16 mouse cellular contexts compared by ENCODE assay signal in the genomic region with DNA sequence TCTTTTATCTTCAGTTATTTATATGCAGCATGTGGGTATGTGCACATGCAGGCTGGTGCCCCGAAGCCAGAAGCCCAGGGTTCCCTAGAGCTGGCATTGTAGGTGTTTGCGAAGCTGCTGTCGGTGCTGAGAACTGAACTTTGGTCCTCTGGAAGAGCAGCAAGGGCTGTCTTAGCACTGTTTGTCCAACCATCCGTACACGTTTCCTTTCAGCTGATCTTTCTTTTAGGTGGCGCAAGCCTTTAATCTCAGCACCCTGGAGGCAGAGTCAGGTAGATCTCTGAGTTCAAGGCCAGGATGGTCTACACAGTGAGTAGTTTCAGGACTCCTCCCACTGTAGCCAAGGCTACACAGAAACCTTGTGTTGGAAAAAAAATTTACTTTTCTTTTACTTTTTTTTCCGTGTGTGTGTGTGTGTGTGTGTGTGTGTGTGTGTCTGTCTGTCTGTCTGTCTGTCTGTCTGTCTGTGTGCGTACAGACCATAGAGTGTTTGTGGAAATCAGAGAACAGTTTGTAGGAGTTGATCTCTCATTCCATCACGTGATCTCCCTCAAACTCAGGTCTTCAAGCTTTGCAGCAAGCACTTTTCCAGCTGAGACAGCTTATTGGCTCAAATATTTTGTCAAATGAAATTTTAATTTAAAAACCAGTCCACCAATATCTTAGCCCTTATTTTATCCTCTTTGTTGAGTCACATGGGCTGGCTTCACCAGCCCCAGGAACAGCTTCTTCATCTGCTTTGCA. TPM values are rescaled to one million over a fixed set of nuclear protein-coding genes. Genes with fewer than 3 reads are reported as not detected.
DNase-seq lines count a peak whose midpoint lies in the region; ATAC-seq and TF ChIP-seq lines count a peak whose summit lies in the region.
"Had no signal": no experiment of that assay in that cellular context is flagged by ENCODE, and none has a peak within 500 bp of the region (broad histone marks: within the 10 kb centered on the region; RNA-seq: fewer than 3 reads in every experiment).

No protein-coding gene starts in this region.

- TF ChIP-seq CTCF in kidney, adult 2 months (conservative IDR thresholded peaks at IDR 0.05; ENCODE audit: insufficient read depth, insufficient read length, low read depth, low read length), result no peak
- no peak for TF ChIP-seq CTCF in stomach, postnatal 0 days (IDR thresholded peaks at IDR 0.05; ENCODE audit: low read depth)
- no peak for TF ChIP-seq CTCF in liver, embryonic 14.5 days (IDR thresholded peaks at IDR 0.05; ENCODE audit: low read depth)

- no peak overlapping the region for H3K4me2 ChIP-seq in stomach, embryonic 14.5 days (replicated peaks; ENCODE audit: low read depth, low read length)
- H3K4me2 ChIP-seq in stomach, postnatal 0 days (replicated peaks; ENCODE audit: low read depth), result no peak overlapping the region
- no peak overlapping the region for H3K4me2 ChIP-seq in liver, embryonic 14.5 days (ENCODE audit: low read depth)
- H3K4me2 ChIP-seq: embryonic facial prominence, embryonic 15.5 days; forebrain, embryonic 15.5 days; neural tube, embryonic 12.5 days had no signal

- no peaks in the 10 kb centered on the region for H3K27me3 ChIP-seq in kidney, adult 2 months (replicated peaks; ENCODE audit: control insufficient read depth, insufficient read depth, low read length)
- H3K27me3 ChIP-seq in stomach, embryonic 14.5 days (ENCODE audit: control insufficient read depth, insufficient read depth, low read length), result no peaks in the 10 kb centered on the region
- H3K27me3 ChIP-seq in stomach, postnatal 0 days (ENCODE audit: control insufficient read depth, insufficient read depth, low read length), result no peaks in the 10 kb centered on the region
- H3K27me3 ChIP-seq in liver, embryonic 14.5 days (ENCODE audit: control insufficient read depth, insufficient read depth, low read length), result peaks cover 23% of the 10 kb centered on the region
- H3K27me3 ChIP-seq: embryonic facial prominence, embryonic 15.5 days had no signal

- no peak for TF ChIP-seq POLR2A in kidney, adult 2 months (IDR thresholded peaks at IDR 0.05; ENCODE audit: low read depth, low read length)

- no peak overlapping the region for H3K9ac ChIP-seq in stomach, embryonic 14.5 days (replicated peaks; ENCODE audit: low read depth, low read length)
- H3K9ac ChIP-seq in stomach, postnatal 0 days (ENCODE audit: low read length), result no peak overlapping the region
- no peak overlapping the region for H3K9ac ChIP-seq in liver, embryonic 14.5 days (replicated peaks)
- H3K9ac ChIP-seq: embryonic facial prominence, embryonic 15.5 days; forebrain, embryonic 15.5 days; neural tube, embryonic 12.5 days had no signal

- no peaks in the 10 kb centered on the region for H3K9me3 ChIP-seq in stomach, embryonic 14.5 days (ENCODE audit: control insufficient read depth, low read depth, low read length)
- no peaks in the 10 kb centered on the region for H3K9me3 ChIP-seq in stomach, postnatal 0 days (ENCODE audit: control insufficient read depth, low read length)
- H3K9me3 ChIP-seq in liver, embryonic 14.5 days (ENCODE audit: control insufficient read depth, low read length), result no peaks in the 10 kb centered on the region
- H3K9me3 ChIP-seq: embryonic facial prominence, embryonic 15.5 days; forebrain, embryonic 15.5 days; neural tube, embryonic 12.5 days had no signal

- H3K27ac ChIP-seq in kidney, adult 2 months (ENCODE audit: insufficient read depth, low read depth, low read length), result peak overlapping the region; percentile 92
- peak overlapping the region; percentile 44; the same call in 1 of the 2 replicates for H3K27ac ChIP-seq in stomach, embryonic 14.5 days (ENCODE audit: low read length)
- H3K27ac ChIP-seq in stomach, postnatal 0 days (replicated peaks), result no peak overlapping the region
- no peak overlapping the region; the same call in 1 of the 2 replicates for H3K27ac ChIP-seq in liver, embryonic 14.5 days
- H3K27ac ChIP-seq: embryonic facial prominence, embryonic 15.5 days; forebrain, embryonic 15.5 days; heart, adult 2 months; neural tube, embryonic 12.5 days had no signal

- no peaks in the 10 kb centered on the region for H3K36me3 ChIP-seq in kidney, adult 2 months (ENCODE audit: control insufficient read depth, insufficient read depth, low read length)
- H3K36me3 ChIP-seq in stomach, embryonic 14.5 days (ENCODE audit: control insufficient read depth, insufficient read depth, low read length), result no peaks in the 10 kb centered on the region
- no peaks in the 10 kb centered on the region for H3K36me3 ChIP-seq in stomach, postnatal 0 days (ENCODE audit: control insufficient read depth, insufficient read depth, low read length)
- no peaks in the 10 kb centered on the region for H3K36me3 ChIP-seq in liver, embryonic 14.5 days (replicated peaks; ENCODE audit: control insufficient read depth, insufficient read depth, low read depth)
- H3K36me3 ChIP-seq: embryonic facial prominence, embryonic 15.5 days; forebrain, embryonic 15.5 days; neural tube, embryonic 12.5 days had no signal

- 61% methylated on average over 9 of the region's 9 CpGs for WGBS in kidney, adult 2 months
- WGBS in stomach, embryonic 14.5 days, result 75% methylated on average over 9 of the region's 9 CpGs
- 73% methylated on average over 9 of the region's 9 CpGs for WGBS in stomach, postnatal 0 days
- 62% methylated on average over 9 of the region's 9 CpGs for WGBS in liver, embryonic 14.5 days (ENCODE audit: insufficient replicate concordance)

- DNase-seq in kidney, adult 2 months, result peak; percentile 63
- DNase-seq in kidney, postnatal 10 days, result no peak
- no peak for DNase-seq in stomach, postnatal 0 days (ENCODE audit: low spot score)
- DNase-seq in liver, embryonic 14.5 days (ENCODE audit: low read depth in 3 of 3, low spot score in 3 of 3), result no peak
- peak; percentile 80 for DNase-seq in yolk sac, embryonic 10.5 days (ENCODE audit: low spot score)
- DNase-seq in urinary bladder, postnatal 4 days (ENCODE audit: low spot score in 2 of 2), result no peak
- no peak for DNase-seq in right cerebral cortex, adult 18-20 months
- DNase-seq: cerebellum, adult 18-20 months; heart, adult 2 months; layer of hippocampus, adult 9-11 months had no signal

- no peak for TF ChIP-seq EP300 in stomach, postnatal 0 days (optimal IDR thresholded peaks at IDR 0.05)
- no peak for TF ChIP-seq EP300 in liver, embryonic 14.5 days (IDR thresholded peaks at IDR 0.05; ENCODE audit: low read depth)

- no peak overlapping the region for H3K4me3 ChIP-seq in kidney, adult 2 months (ENCODE audit: insufficient read depth, low read depth, low read length)
- no peak overlapping the region for H3K4me3 ChIP-seq in stomach, embryonic 14.5 days (ENCODE audit: low read depth, low read length)
- no peak overlapping the region for H3K4me3 ChIP-seq in stomach, postnatal 0 days (ENCODE audit: low read depth, low read length)
- no peak overlapping the region for H3K4me3 ChIP-seq in liver, embryonic 14.5 days (ENCODE audit: insufficient read depth in 1 of 2, low read depth in 2 of 2, low read length in 2 of 2)
- H3K4me3 ChIP-seq: embryonic facial prominence, embryonic 15.5 days; forebrain, embryonic 15.5 days; heart, adult 2 months; neural tube, embryonic 12.5 days had no signal

- peaks cover 20% of the 10 kb centered on the region for H3K4me1 ChIP-seq in kidney, adult 2 months (ENCODE audit: control insufficient read depth, insufficient read depth, low read length)
- peaks cover 16% of the 10 kb centered on the region for H3K4me1 ChIP-seq in stomach, embryonic 14.5 days (ENCODE audit: control insufficient read depth, insufficient read depth, low read length)
- H3K4me1 ChIP-seq in stomach, postnatal 0 days (replicated peaks; ENCODE audit: control insufficient read depth, insufficient read depth), result no peaks in the 10 kb centered on the region; the same call in none of the 2 replicates
- peaks cover 4 to 7% of the 10 kb centered on the region in 2 experiments; a peak in 3 of 4 replicates for H3K4me1 ChIP-seq in liver, embryonic 14.5 days (replicated peaks; ENCODE audit: control insufficient read depth in 2 of 2, insufficient read depth in 2 of 2, low read length in 1 of 2)

- ATAC-seq in stomach, embryonic 14.5 days (ENCODE audit: insufficient number of reproducible peaks, insufficient read depth, low FRiP score, low read depth), result no peak
- no peak for ATAC-seq in stomach, postnatal 0 days (ENCODE audit: low FRiP score, low TSS enrichment)
- peak; percentile 25; the same call in 1 of the 2 replicates for ATAC-seq in liver, embryonic 14.5 days (ENCODE audit: insufficient read depth)
- ATAC-seq: forebrain, embryonic 15.5 days; inflammation-experienced regulatory T-cells, adult 6 months; midbrain, embryonic 16.5 days had no signal

RNA-seq across cellular contexts. Expression of gene Rtkn, which starts 2.9 kb away (rescaled TPM):
- polyA plus RNA-seq in kidney, adult 2 months (2012; rRNA removed), result 73.6 and 96.1 TPM in 2 replicates
- 18.8 and 19.2 TPM in 2 replicates for polyA plus RNA-seq in stomach, embryonic 14.5 days (2014; fragmentation: Nextera tagmentation; extraction: Ambion mirVana)
- 18.5 and 20.4 TPM in 2 replicates for polyA plus RNA-seq in stomach, postnatal 0 days (2015; fragmentation: Nextera tagmentation; extraction: Ambion mirVana)
- polyA plus RNA-seq in liver, embryonic 14.5 days (2012; rRNA removed), result 11.1 TPM in 2 replicates
- 5.3 and 5.5 TPM in 2 replicates for polyA plus RNA-seq in liver, embryonic 14.5 days (2014; fragmentation: Nextera tagmentation; extraction: Ambion mirVana)

RNA-seq across cellular contexts. Expression of gene Ino80b, which starts 7.1 kb away (rescaled TPM):
- polyA plus RNA-seq in kidney, adult 2 months (2012; rRNA removed), result 19.0 and 29.8 TPM in 2 replicates
- 13.6 and 16.5 TPM in 2 replicates for polyA plus RNA-seq in stomach, embryonic 14.5 days (2014; fragmentation: Nextera tagmentation; extraction: Ambion mirVana)
- 7.7 and 9.4 TPM in 2 replicates for polyA plus RNA-seq in stomach, postnatal 0 days (2015; fragmentation: Nextera tagmentation; extraction: Ambion mirVana)
- polyA plus RNA-seq in liver, embryonic 14.5 days (2012; rRNA removed), result 9.4 and 11.6 TPM in 2 replicates
- polyA plus RNA-seq in liver, embryonic 14.5 days (2014; fragmentation: Nextera tagmentation; extraction: Ambion mirVana), result 4.4 and 5.2 TPM in 2 replicates

RNA-seq across cellular contexts. Expression of gene Wbp1, which starts 11.0 kb away (rescaled TPM):
- polyA plus RNA-seq in kidney, adult 2 months (2012; rRNA removed), result 203 and 259 TPM in 2 replicates
- 91.3 and 99.6 TPM in 2 replicates for polyA plus RNA-seq in stomach, embryonic 14.5 days (2014; fragmentation: Nextera tagmentation; extraction: Ambion mirVana)
- polyA plus RNA-seq in stomach, postnatal 0 days (2015; fragmentation: Nextera tagmentation; extraction: Ambion mirVana), result 57.4 and 59.4 TPM in 2 replicates
- 27.7 and 33.6 TPM in 2 replicates for polyA plus RNA-seq in liver, embryonic 14.5 days (2012; rRNA removed)
- polyA plus RNA-seq in liver, embryonic 14.5 days (2014; fragmentation: Nextera tagmentation; extraction: Ambion mirVana), result 22.0 and 27.1 TPM in 2 replicates

RNA-seq across cellular contexts. Expression of gene Mogs, which starts 17.1 kb away (rescaled TPM):
- 35.5 and 42.3 TPM in 2 replicates for polyA plus RNA-seq in kidney, adult 2 months (2012; rRNA removed)
- polyA plus RNA-seq in stomach, embryonic 14.5 days (2014; fragmentation: Nextera tagmentation; extraction: Ambion mirVana), result 24.4 and 31.2 TPM in 2 replicates
- polyA plus RNA-seq in stomach, postnatal 0 days (2015; fragmentation: Nextera tagmentation; extraction: Ambion mirVana), result 23.2 and 24.4 TPM in 2 replicates
- 33.9 and 36.9 TPM in 2 replicates for polyA plus RNA-seq in liver, embryonic 14.5 days (2012; rRNA removed)
- polyA plus RNA-seq in liver, embryonic 14.5 days (2014; fragmentation: Nextera tagmentation; extraction: Ambion mirVana), result 28.2 and 32.4 TPM in 2 replicates

RNA-seq across cellular contexts. Expression of gene Mrpl53, which starts 23.5 kb away (rescaled TPM):
- polyA plus RNA-seq in kidney, adult 2 months (2012; rRNA removed), result 91.1 and 91.7 TPM in 2 replicates
- polyA plus RNA-seq in stomach, embryonic 14.5 days (2014; fragmentation: Nextera tagmentation; extraction: Ambion mirVana), result 114 and 129 TPM in 2 replicates
- polyA plus RNA-seq in stomach, postnatal 0 days (2015; fragmentation: Nextera tagmentation; extraction: Ambion mirVana), result 108 and 117 TPM in 2 replicates
- 41.1 and 56.6 TPM in 2 replicates for polyA plus RNA-seq in liver, embryonic 14.5 days (2012; rRNA removed)
- polyA plus RNA-seq in liver, embryonic 14.5 days (2014; fragmentation: Nextera tagmentation; extraction: Ambion mirVana), result 87.1 and 87.4 TPM in 2 replicates

Comparison
In these comparisons a context has a peak if more than half of its experiments do, and no peak if none do; other contexts are left out.
1. DNase-seq: peak in kidney, adult 2 months (single experiment) and yolk sac, embryonic 10.5 days (single experiment); none in kidney, postnatal 10 days (single experiment), stomach, postnatal 0 days (single experiment), liver, embryonic 14.5 days (0 of 3), urinary bladder, postnatal 4 days (0 of 2) and right cerebral cortex, adult 18-20 months (single experiment).
2. H3K27ac ChIP-seq: peak in kidney, adult 2 months (single experiment) and stomach, embryonic 14.5 days (single experiment); none in stomach, postnatal 0 days (single experiment) and liver, embryonic 14.5 days (single experiment).